Mouse (Mus musculus) right cerebral cortex, postnatal 10 days (tissue): ENCODE measurements around the gene Guca1b.
"Not testable (repeated sequence)": the region's sequence is repeated elsewhere in the genome, so short reads cannot be mapped to it uniquely, and the experiment has no call there.

Experiments
- DNase-seq, 2 experiments: peaks; one replicate each; pipeline ENCODE4 v3.0.0; 2021; ENCODE audit warnings: low spot score in 2 of 2

Gene Guca1b

DNA sequence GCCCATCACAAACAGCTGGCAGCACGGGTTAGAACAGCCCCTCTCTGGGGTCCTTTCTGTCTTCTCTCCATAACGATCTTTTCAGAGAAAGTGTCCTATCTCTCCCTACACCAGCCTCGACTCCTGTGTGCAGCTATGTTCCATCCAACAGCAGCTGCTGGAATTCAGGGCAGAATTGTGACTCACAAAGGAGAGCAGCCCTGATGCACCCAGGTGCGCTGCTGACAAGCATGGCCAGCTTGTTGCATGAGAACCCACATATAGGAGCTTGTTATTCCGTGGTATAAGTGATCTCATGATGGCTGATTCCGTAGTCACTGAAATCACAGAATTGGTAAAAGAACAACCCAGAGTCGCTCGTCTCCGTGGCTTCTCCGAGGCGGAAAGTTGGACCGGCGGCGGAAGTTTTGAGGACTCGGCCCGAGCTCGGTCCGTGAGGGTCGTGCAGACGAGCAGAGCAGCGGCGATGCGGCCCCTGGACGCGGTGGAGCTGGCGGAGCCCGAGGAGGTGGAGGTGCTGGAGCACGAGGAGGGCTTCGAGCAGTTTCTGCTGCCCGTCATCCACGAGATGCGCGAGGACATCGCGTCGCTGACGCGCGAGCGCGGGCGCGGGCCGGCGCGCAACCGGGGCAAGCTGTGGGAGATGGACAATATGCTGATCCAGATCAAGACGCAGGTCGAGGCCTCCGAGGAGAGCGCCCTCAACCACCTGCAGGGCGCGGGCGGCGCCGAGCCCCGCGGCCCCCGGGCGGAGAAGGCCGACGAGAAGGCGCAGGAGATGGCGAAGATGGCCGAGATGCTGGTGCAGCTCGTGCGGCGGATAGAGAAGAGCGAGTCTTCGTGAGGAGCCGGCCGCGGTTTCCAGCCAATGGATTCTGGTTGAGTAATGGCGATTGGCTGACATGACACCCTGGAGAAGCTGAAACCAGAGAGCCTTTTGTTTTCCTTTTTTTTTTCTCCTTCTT, 25.0 kb downstream of the Guca1b start:
- not testable (repeated sequence) for DNase-seq

DNA sequence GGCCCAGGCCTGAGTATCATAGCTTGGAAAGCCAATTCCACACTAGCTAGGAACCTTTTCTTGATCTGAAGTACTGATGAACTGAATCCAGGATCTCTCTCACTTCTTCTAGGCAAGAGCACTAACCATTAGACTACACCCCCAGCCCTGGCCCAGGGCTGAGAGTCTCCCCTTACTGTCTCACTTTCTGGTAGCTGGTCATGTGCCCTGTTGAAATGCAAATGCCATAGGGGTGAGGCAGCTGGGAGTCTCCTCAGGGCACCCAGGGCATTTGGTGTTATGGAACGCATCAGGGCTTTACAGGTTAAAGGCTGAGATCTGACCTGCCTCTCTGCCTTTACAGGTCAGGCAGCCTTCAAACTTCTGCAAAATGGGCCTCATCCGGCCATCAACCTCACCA, 35.0 kb downstream of the Guca1b start:
- DNase-seq, result no peak

DNA sequence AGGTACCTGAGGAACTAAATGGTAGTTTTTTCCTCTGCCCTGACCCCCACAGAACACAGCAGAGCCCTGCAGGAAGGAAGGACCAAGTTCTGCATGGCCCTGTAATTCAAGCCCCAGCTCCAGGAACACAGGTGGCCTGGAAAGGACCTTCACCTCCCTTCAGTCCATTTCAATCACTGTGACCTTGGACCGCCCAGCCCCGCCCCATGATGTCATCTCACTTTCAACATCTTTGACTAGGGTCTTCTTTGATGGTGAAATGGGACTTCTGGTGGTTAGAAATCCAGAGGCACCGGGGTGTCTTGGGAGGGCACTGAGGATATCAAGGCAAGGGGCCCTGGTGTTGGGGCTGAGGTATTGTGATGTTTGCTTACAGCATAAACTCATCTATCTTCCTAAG, 36.4 kb downstream of the Guca1b start:
- DNase-seq, result no peak

DNA sequence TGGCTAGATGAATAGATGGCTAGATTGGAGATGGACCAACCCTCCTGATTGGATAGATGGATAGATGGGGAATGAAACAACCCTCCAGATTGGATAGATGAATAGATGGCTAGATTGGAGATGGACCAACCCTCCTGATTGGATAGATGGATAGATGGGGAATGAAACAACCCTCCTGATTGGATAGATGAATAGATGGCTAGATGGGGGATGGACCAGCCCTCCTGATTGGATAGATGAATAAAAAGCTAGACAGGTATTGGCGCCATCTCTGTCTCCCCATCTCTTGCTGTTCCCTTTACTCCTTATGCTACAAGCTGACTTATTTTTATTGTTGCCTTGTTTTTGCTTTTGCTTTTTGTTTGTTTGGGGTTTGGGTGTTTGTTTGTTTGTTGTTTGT, 37.4 kb downstream of the Guca1b start:
- DNase-seq, result not testable (repeated sequence)

DNA sequence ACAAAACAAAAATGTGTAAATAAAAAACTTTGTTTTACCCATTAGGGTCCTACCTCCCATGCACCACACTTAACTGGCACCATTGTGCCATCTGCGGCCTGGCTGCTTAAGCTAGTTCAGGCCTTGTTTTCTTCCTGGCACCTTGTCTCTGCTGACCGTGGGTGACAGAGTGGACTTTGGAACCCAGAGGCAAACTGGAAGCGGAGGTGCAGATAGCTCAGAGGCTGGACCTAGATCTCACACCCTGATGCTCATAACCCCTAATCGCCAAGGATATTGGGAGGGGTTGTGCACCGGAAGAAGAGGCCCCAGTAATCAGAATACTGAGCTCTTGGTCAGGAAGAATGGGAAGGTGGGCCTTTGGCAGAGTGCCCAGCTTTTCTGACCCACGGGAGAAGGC, 39.0 kb downstream of the Guca1b start:
- DNase-seq, result no peak

DNA sequence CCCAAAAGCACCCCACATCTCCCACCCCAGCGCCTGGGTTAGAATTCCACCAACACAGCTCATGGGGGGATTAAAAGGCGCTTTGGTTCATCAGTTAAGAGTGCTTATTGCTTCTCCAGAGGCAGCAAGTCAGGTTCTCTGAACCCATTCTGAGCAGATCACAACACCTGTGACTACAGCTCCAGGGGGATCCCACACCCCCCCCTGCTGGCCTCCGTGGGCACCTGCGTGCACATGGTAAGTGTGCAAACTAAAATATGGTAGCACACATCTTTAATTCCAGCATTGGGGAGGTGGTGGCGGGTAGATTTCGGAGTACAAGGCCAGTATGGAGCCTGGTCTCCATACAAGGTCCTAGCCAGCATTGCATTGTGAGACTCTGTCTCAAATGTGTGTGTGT, 42.1 kb downstream of the Guca1b start:
- DNase-seq, result no peak

DNA sequence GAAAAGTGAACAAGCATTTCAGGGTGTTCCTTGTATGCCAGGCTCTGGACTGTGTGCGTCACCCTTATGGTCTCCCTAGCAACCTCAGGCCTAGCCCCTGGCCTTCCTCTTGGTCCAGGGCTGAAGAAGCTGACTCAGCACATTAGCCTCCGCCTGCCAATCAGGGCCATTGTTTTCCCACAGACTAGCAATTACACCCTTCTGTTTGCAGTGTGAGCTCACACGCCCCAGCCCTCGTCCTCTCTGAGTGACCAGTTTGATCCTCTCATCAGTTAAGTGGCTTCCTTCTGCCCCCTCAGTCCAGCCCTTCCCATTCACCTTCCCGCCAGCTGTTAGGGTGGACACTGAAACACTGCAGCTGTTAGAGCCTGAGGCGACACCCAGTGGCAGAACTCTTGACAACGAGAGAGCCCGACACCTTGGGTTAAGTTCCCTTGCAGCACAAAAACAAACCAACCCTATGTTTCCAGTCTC, 43.7 kb downstream of the Guca1b start:
- DNase-seq, result no peak

DNA sequence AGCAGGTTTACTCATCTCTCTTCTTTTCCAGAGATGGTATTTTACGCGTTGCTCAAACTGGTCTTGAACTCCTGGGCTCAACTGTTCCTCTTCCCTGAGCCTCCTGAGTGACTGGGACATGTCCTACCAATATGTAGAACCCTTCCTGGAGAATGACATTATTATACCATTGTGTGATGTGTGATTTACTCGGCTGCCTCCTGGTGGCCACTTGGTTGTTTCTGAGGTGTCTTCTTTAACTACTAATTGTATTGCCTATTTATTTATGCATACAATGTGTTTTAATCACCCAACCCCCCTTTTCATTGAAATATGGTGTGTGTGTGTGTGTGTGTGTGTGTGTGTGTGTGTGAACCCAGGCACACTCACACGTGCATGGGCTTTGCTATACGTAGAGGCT, 45.6 kb downstream of the Guca1b start:
- DNase-seq, result no peak

DNA sequence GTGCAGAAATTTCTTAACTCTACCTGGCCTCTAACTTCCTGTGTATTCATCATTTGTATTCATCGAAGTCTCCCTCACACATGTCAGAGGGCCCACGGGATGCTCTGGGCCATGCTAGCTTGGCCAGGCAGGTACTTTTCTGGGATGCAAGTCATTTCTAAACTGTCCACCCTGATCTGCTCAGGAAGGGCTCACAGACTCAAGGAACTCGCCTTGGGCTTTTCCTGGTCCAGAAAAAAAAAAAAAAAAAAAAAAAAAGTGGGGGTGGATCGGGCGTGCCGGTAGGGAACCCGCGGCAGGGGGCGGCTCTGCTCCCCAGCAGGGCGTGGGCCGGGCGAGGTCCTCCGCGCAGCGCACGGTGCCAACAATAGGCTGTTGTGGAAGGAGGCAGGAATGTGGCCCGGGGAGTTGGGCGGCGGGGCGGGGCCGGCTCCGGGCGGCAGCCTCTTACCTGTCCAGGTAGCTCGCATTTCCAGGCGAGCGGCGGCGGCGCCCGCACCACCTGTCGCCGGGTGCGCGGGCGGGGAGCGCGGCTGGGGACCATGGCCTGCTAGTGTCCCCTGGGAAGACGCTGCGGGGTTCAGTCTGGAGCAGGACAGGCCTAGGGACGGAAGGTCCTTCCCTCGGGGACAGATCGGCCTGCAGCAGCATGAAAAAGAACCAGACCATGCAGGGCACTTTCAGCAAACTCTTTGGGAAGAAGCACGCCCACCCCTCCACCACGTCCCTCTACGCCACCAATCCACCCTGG, 51.1 kb downstream of the Guca1b start, which contains the start of gene AI661453:
Gene AI661453, plus strand, starts transcription at position 460 of the 751 bp plus-strand sequence.
- DNase-seq, result no peak

DNA sequence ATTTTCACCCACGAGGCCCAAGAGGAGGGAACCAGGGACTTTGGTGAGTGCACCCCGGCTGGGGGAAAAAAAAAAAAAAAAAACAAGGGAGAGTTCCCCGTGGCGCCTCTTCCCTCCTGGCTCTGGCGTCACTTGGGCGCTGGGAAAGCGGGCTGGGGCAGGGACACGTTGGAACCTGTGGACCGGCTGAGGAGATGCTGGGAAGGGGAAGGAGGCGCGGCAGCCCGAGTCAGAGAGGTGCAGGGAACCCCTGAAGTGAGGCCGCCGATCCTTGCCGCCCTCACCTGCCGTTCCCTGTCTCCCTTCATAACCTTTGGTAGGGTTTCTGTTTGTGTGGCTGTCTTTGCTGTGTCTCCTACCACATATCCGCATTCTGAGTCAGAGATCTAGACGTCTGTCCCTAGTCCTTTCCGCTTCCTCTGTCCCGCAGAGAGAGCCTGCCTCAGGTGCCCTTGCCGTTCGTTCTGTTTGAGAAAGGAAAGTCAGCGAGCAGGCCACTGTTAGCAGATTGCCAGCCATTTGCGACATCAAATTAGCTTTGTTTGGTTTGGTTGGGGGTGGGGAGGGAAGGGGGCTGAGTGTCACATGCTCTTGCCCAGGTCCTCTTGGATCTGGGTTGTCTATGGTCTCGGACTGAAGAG, 51.8 kb downstream of the Guca1b start, which contains the start of gene 1700001C19Rik:
Gene 1700001C19Rik, minus strand, starts transcription at position 470 of the 641 bp plus-strand sequence.
- no peak for DNase-seq

DNA sequence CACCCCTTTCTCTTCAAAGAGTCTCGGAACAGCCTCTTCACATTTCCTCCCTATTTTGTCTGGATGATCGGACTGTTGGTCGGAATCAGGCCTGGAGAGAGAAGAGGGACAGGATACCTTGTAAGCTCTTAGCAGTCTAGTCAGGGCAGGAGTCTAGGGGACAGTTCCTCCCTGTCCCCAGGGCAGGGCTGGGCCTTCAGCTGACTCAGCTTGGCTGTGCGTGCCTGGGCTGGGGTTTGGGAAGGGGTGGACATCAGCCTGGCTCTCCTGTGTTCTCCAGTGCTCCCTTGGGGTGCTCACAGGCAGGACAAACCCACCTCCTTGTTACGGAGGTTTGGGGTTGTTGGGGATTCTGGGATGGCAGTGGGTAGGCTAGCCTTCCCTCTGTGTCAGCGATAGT, 53.4 kb downstream of the Guca1b start:
- DNase-seq, result no peak

DNA sequence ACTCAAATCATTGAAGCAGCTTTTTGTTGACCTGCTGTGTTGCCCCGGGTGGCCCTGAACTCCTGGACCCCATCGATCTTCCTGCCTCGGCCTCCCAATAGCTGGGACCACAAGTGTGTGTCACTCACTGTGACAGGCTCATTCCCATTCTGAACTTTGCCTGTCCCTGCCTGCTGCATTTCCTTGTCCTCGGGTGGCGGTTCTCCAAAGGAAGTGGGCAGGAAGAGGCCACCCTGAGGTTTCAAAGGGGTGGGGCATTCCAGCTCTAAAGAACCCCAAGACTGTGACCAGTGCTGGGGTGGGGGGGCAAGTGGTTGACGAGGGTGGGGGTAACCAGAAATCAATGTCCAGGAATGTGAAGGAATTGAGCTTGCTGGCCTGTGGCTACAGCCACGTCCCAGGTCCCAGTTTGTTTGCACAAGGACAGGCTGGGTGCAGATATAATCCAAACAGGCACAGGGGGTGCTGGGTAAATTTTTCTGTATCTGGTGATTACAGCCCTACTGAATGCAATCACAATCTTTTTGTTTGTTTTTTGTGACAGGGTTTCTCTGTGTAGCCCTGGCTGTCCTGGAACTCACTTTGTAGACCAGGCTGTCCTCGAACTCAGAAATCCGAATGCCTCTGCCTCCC, 54.3 kb downstream of the Guca1b start:
- DNase-seq, result no peak

DNA sequence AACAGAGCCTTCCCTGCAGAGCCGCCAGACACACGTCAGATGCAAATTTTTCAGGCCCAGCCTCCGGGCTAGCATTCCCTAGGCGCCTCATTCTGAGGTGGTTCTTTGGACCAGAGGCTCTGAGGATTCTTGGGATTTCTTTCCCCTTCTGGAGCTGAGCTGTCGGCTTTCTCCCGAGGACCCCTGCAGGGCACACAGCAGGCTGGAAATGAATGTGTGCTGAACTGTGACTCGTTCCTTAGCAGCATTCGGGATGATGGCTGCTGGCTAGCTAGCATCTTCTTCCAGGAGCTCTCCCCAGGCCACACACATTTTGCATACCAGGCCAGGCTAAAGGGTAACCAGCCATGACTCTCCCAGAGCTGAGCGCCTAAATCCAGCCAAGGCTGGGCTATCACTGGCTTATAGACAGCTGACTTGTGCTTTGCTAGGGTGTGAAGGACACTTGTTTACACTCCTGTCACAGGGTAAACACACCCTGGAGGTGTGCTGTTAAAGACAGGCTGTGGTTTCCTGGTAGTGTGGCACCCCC, 55.2 kb downstream of the Guca1b start:
- DNase-seq, result no peak

DNA sequence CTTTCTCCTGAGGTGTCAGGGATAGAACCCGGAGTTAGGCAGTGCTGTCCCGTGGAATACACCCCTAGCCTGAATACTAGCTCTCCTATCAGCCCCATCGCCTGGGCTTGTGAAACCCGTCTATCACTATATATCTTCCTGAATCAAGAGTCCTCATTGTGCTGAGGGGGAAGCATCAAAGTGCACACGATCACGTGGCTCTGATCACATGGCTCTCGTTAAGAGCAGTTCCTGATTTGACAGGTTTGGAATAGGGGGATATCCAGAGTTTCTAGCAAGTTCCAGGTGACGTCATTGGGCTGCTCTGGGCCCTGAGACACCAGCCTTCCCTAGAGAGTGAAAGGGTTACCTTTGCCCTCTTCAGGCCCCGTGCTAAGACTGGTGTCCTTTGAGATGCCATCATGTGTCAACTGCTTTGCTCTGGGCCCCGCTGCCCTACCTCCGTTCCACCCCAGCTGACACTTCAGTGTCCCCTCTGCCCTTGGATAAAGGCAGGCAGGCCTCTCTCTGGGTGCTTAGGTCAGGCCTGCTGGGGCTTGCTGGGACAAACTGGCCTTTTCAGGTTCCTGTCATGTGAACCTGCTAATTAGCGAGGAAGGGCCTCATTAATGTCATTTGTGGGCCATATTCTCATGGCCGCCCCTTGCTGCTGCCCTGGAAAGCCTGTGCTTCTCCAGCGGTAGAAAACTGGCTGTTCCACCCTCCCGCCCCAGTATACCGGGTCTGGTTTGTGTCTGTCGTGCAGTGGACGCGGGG, 56.3 kb downstream of the Guca1b start:
- no peak for DNase-seq

DNA sequence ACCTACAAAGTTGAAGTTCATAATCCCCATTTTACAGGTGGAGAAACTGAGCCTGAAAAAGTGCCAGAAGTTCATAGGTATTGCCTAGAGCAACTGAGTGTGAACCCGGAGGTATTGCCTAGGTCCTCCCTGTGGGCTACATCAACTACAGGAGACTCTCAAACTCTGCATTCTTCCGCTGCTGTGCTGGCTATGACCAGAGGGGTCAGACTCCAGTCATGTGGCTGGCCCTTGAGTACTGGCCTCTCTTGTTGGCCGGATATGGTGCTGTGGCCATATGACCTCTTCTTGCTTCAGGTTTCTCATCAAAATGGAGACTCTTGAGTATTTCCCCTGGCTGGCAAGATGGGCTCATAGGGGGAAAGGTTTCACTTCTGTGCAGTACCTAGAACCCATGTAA, 57.1 kb downstream of the Guca1b start:
- DNase-seq, result no peak
